Mouse (Mus musculus) urinary bladder, postnatal 36 days (tissue): Measurements from ENCODE around the gene Rpl10.

Source experiments
- DNase-seq, 2 experiments: peaks; one replicate each; pipeline ENCODE4 v3.0.0; 2022; ENCODE audit warnings: low spot score in 2 of 2, mixed read lengths in 1 of 2

Gene Rpl10

DNA sequence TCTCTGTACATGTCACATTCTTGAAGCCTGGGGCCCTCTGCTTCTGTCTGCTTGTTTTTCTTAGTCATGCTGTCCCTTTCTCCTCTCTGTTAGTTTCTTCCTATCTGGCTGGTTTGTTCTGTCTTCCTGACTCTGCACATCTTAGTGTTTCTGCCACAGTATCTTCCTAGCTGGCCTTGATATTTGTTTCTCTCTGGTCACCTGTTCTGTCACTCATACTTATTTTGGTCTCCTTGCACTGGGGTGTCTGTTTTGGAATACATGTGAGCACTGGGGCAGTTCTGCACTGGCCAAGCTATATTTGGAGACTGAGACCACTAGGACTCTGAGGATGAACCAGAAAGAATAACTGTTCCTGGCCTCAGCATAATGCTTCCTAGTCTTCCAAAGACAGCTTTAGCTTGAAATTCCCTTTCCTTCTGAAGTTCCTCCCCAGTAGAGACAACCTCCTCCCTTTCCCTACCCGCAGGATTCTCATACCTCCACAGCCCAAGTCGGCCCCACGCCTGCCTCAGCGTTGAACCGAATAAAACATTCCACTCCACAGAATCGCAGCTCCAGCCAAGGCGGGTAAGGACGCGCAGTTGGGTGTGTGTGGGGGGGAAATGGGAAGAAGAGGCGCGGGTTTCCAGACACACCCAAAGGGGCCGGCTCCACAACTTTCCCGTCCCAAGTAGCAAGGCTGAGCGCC is 10.6 kb downstream of the Rpl10 start:
- peak in 1 of 2 experiments; percentile 66 for DNase-seq

DNA sequence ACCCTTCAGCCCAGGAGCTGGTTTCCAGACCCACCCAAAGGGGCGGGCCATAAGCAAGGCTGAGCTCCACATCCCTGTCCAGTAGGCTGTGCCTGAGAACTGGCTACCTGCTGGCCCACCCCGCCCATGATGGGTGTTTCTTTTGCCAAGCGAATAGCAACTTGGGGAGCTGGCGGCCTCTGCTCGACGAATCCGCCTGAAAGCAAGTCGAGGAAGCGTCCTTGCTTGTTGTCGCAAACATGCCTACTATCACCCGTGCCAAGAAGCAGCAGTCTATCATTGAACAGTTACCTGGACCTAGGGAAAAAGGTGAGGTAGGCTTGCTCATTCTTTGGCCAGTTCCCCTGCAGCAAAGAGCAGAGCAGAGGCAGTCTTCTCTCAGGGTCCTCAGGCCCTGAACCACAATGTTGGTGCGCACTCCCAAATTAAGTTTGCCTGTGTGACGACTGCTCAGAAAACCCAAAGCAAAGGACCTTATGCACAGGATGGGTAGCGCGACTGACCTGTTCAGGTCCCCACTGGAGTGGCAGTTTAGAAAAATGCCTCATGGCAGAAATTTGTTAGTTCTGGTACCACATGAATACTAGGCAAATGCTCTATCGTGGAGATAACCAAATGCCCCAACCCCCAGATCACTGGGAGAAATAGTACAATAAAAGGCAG is 11.3 kb downstream of the Rpl10 start, which contains the start of the genes Taz and Dnase1l1:
Gene Taz, plus strand, starts transcription at position 181 of the 663 bp plus-strand sequence.
Gene Dnase1l1, minus strand, starts transcription at position 606 of the 663 bp plus-strand sequence.
- peak in 1 of 2 experiments; percentile 89 for DNase-seq

DNA sequence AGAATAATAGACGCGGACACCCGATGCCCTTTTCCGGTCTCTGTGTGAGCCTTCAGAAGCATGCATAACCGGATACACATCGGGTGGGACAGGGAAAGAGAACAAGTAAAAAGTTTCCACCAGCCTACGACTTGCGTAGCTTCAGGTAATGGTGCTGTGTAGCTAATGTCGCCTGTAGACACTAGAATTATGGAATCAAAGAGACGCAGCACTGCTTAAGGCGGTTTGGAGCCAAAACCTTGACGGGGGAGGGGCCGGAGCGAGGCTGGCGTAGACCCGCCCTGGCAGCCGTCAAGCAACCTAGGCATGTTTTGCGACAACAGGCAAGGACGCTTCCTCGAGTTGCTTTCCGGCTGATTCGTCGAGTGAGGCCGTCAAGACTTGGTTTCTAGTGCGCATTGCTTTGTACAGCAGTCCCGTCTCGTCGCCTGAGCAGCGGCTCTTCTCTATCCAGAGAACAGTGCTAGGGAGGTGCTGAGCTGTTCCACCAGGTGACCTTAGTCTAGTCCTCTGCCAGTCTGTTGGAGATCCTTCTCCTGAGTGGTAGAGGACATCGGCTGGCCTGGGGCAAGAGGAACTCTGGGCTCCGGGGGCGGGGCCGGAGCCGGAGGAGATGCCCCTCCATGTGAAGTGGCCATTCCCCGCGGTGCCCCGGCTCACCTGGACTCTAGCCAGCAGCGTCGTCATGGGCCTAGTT is 11.9 kb downstream of the Rpl10 start:
- DNase-seq = peak; percentile 72 to 83

DNA sequence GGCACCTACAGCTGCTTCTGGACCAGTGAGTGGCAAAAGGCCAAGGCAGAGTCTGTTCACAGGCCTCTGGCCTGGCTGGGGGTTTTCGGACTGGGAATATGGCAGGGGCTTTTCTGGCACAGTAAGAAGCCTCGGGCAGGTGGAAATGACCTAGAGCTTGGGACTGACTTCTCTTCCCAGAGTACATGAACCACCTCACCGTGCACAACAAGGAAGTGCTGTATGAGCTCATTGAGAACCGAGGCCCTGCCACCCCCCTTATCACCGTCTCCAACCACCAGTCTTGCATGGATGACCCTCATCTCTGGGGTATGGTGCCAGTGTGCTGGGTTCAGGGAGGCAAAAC is 12.5 kb downstream of the Rpl10 start:
- DNase-seq = no peak

DNA sequence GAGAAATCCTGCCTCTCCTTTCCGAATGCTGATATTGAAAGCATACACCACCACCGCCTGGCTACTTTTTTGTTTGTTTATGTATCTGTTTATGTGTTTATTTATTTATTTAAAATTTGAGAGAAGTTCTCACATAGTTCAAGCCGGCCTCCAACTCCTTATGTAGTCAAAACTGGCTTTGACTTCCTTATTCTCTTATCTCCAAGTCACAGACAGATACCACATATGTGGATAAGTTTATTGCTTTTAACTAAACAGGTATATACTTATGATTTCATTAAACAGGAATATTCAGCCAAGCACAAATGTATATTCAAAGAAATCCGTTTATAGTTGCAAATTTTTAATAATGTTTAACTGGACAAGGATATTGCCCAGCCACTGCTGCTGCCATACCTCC is 22.8 kb downstream of the Rpl10 start:
- DNase-seq = no peak

DNA sequence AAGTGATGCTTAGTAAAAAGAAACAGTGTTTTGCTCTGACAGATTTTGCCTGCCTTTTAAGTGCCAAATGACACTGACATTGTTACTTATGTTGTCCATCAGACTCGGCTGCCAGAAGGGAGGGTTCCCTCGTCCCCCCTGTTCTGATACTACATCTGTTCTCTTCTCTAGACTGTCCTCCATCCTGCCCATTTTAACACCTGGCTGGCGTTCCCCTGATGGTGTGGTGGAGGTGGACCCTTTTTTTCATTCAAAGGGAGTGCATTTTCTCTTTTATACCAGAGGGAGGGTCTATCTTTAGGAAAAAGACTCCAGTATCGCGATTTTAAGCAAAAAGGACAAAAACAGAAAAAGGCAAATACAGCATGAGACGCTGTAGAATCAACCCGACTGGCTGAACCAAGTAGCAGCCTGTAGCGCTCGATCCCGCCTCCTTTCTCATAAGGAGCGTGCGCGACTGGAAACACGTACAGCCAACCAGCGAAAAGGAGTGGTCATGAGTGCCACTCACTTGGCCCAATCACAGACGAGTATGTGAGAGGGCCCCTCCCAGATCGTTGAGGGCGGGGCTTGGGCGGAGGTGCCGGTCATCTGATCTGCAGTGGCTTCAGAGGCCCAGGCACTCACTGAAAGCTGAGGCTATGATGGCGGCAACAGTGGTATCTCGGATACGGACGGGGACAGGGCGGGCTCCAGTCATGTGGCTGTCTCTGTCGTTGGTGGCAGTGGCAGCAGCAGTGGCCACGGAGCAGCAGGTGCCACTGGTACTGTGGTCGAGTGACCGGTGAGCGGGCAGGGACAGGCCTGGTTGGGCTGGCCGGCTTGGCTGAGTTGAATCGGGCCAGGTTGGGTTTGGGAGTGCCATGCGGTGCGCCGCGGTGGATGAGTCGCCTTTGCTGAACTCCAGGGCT is 26.2 kb downstream of the Rpl10 start, which contains the start of gene Atp6ap1:
Gene Atp6ap1, plus strand, starts transcription at position 560 of the 911 bp plus-strand sequence.
- peak; percentile 92 to 93 for DNase-seq

DNA sequence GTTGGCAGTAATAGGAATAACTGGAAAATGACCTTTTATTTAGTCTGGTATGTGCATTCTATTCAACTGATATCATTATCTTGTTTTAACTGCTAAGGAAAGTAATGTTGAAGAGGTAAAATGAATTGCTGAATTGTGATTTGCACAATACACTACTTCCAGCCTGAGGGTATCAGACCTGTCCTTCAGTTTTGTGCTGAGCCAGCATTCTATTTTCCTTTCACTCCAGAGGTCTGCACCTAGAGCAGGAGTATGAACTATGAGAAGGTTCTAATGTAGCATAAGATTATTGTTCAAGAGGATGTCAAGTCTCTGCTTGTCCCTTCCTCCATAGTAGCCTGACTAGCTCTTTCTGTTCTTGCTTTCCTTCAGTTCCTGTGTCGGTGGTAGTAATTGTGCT is 27.7 kb downstream of the Rpl10 start:
- no peak for DNase-seq

DNA sequence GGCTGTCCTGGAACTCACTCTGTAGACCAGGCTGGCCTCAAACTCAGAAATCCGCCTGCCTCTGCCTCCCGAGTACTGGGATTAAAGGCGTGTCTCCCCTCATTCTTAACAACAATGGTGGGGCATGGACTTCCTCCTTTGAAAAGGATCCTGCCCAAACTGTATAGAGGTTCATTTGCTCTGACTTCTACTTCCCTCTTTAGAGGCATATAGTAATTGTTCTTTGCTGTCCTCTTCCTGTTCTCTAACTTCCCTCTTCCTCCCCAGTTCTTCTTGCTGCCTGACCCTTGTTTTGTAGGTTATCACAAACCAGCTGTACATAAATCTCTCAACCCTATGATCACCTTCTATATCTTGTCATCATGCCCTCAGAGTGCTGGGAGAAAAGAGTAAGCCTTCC is 29.1 kb downstream of the Rpl10 start:
- DNase-seq = no peak

DNA sequence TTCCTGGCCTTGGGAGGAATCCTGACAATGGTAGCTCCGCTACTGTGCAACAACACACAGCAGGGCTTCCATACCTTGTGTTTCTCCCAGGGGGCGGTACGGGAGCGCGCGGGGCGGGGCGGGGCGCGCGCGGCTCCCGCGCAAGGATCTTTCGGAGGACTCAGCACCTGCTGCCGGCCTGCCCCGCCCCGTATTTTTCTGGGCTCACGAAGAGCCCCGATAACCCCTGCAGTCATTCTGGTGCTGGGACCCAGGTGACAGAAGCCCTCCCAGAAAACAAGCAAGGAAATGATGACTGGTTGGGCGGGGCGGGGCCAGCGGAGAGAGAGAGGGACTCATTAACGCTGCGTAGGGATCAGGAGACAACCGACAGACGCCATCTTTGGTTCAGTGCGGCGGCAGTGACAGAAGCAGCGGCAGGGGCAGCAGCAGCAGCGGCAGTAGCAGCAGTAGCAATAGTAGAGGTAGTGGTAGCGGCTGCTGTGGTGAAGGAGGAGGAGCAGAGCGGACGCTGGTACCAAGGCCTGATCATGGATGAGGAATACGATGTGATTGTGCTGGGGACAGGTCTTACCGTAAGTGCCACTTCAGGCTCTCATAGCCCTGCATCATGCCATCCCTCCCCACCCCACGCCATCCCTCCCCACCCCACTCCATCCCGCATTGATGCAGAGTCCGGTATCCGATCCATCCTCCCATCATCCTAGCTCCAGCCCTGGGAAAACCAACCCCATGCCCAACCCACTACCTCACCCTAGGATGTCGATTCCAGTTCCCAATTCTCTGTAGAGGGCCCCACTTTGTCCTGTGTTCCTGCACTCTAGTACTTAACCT is 34.5 kb downstream of the Rpl10 start, which contains the start of gene Gdi1:
Gene Gdi1, plus strand, starts transcription at position 132 of the 834 bp plus-strand sequence.
- DNase-seq = peak; percentile 52 to 62

DNA sequence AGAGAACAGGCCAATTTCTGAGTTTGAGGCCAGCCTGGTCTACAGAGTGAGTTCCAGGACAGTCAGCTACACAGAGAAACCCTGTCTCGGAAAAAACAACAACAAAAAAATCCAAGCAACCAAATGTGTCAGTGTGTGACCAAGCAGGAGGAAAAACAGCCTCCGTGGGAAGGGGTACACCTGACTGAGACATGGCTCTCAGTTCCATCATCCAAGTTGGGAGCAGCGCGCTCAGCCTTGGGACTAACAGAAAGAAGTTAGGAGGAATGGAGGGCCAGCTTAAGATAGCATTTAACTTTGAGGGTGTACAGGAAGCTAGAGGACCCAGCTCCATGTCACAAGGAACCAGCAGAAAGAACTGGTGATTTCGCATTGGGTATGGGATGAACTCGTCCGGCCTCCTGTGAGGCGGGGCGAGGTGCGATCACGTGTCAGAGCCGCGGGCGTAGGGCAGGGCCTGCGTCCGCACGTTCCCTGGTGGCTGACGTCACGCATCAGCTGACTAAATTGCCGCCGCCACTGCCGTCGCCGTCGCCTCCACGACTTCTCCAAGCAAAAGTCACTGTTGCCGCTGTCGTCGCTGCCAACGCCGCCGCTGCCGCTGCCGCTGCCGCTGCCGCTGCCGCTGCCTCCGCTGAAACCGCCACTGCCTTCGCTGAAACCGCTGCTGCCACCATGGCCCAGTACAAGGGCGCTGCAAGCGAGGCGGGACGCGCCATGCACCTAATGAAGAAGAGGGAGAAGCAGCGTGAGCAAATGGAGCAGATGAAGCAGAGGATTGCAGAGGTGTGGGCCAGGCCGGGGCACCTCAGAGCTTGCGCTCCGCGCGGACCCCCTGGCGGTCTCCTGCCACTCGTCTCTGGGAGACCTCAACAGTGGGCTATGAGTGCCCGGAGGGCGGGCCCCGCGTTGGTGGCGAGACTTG is 42.2 kb downstream of the Rpl10 start, which contains the start of gene Fam50a:
Gene Fam50a, plus strand, starts transcription at position 494 of the 925 bp plus-strand sequence.
- DNase-seq = peak; percentile 75 to 87
